Mouse (Mus musculus) lung, postnatal 0 days (tissue): ENCODE measurements around the gene Tuba3a.

Experiments
- CTCF ChIP-seq: IDR thresholded peaks from 2 replicates; pipeline ENCODE4 v1.5.1; 2016; ENCODE audit warnings: antibody characterized with exemption, mild to moderate bottlenecking
- EP300 ChIP-seq: IDR thresholded peaks from 2 replicates; pipeline ENCODE4 v1.6.1; 2016; ENCODE audit warnings: antibody characterized with exemption, mild to moderate bottlenecking, control low read depth

GRCm38 (mm10) chr6:125319919-125320296 lies 34.1 kb upstream of the Tuba3a start:
- TF ChIP-seq CTCF (peak; percentile 20; the same call in 1 of the 2 replicates), EP300 (no peak)
